Mouse (Mus musculus) colon, adult 2 months (tissue): ENCODE data around the gene Usp25. TPM values are rescaled to one million over a fixed set of nuclear protein-coding genes. Genes with fewer than 3 reads are reported as not detected.

Source experiments
- polyA plus RNA-seq: library from polyadenylated mRNA; depleted of rRNA; stranded (reverse); fragments of >200 nt; gene quantifications from 2 replicates; pipeline ENCODE4 v1.2.3, GENCODE M21; 2012; rRNA removed

Usp25 gene
- polyA plus RNA-seq: 26.8 and 30.7 TPM in 2 replicates

GRCm38 (mm10) chr16:77013427-77014320 is at the start of gene Usp25:
Gene Usp25, plus strand, starts transcription at chr16:77013706.

